Mouse (Mus musculus) heart, postnatal 0 days (tissue): ENCODE data around the gene Thy1.

Experiments
- CTCF ChIP-seq: IDR thresholded peaks from 2 replicates; pipeline ENCODE4 v1.5.1; 2016; ENCODE audit warnings: antibody characterized with exemption, control low read depth, low read depth
- EP300 ChIP-seq: IDR thresholded peaks from 2 replicates; pipeline ENCODE4 v1.6.1; 2016; ENCODE audit warnings: antibody characterized with exemption, low read depth

DNA sequence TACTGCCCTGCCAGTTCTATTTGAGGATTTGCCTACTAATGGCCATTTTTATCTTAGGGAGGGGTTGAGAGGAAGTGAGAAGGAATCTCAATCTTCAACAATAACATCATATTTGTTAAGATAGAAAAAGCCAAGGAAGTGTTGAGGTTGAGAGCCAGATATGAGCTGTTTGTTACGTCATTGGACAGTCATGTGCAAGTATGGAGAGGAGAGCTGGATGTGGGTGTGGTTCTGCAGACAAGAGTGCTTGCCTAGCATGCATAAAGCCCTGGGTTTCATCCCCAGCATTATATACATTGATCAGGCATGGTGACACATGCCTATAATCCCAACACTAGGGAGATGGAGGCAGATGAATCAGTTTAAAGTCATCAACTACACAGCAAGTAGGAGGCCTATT is 10.8 kb downstream of the Thy1 start:
- TF ChIP-seq CTCF: no peak
- TF ChIP-seq EP300: no peak
